Mouse (Mus musculus) E14TG2a.4 (cell line): ENCODE results near the gene Pde3a.

Experiments used
- CTCF ChIP-seq: conservative IDR thresholded peaks from 2 replicates; pipeline ENCODE4 v1.5.1; 2014; ENCODE audit warnings: low read length
- NANOG ChIP-seq: IDR thresholded peaks from 2 replicates; pipeline ENCODE4 v1.6.1; 2014; ENCODE audit warnings: borderline replicate concordance, low read length, mixed read lengths

GRCm38 (mm10) chr6:141322961-141323360, 73.9 kb downstream of the Pde3a start:
- TF ChIP-seq CTCF: no peak
- TF ChIP-seq NANOG: no peak
